Mouse (Mus musculus) CH12.LX (cell line): ENCODE data around the gene Sec16a. TPM values are rescaled to one million over a fixed set of nuclear protein-coding genes. Genes with fewer than 3 reads are reported as not detected.
A peak's percentile ranks its signal among the peaks of the same experiment; 100 is the strongest.

Source experiments
- DNase-seq: peaks from one replicate; pipeline ENCODE4 v3.0.0-alpha.2; 2013; ENCODE audit errors: extremely low read depth
- H3K27ac ChIP-seq: 2 replicates; pipeline ENCODE4 v1.5.1; 2012; ENCODE audit warnings: low read depth, mild to moderate bottlenecking, control low read depth, moderate library complexity; ENCODE audit not compliant: insufficient read depth
- H3K27me3 ChIP-seq: replicated peaks from 2 replicates; pipeline ENCODE3; 2012; ENCODE audit warnings: inconsistent platforms
- H3K36me3 ChIP-seq, 2 experiments: replicated peaks in 1 of 2; 2 replicates each; pipeline versions ENCODE3 to v1.6.1; 2012; ENCODE audit warnings: inconsistent platforms in 1 of 2, low read length in 1 of 2, mild to moderate bottlenecking in 1 of 2, mixed read lengths in 1 of 2, moderate library complexity in 1 of 2; ENCODE audit not compliant: control insufficient read depth in 1 of 2, insufficient read depth in 1 of 2
- H3K4me1 ChIP-seq, 2 experiments: 2 replicates each; pipeline ENCODE4 v1.6.1; 2012; ENCODE audit warnings: inconsistent platforms in 1 of 2, moderate library complexity in 1 of 2; ENCODE audit not compliant: insufficient read depth in 2 of 2, control insufficient read depth in 1 of 2
- H3K4me2 ChIP-seq: 2 replicates; pipeline ENCODE4 v1.6.1; 2012; ENCODE audit warnings: low read depth, mild to moderate bottlenecking, control low read depth; ENCODE audit not compliant: poor library complexity, insufficient read depth, severe bottlenecking
- H3K4me3 ChIP-seq, 3 experiments: fragments of 150-350 bp in 1 of 3; sonication (generic) in 1 of 3; replicated peaks in 1 of 3; 2 replicates each; pipeline versions ENCODE3 to v1.5.1; 2011 to 2012; ENCODE audit warnings: low read depth in 2 of 3, low read length in 2 of 3, mild to moderate bottlenecking in 2 of 3, moderate library complexity in 2 of 3, control low read depth in 1 of 3, improper control_type of control experiment in 1 of 3, inconsistent platforms in 1 of 3, mixed read lengths in 1 of 3; ENCODE audit not compliant: poor library complexity in 1 of 3
- H3K79me2 ChIP-seq: replicated peaks from 2 replicates; pipeline ENCODE4 v1.6.1; 2012; ENCODE audit warnings: mild to moderate bottlenecking, moderate library complexity; ENCODE audit not compliant: control insufficient read depth, poor library complexity, insufficient read depth, severe bottlenecking; ENCODE audit errors: extremely low read depth
- H3K9ac ChIP-seq: 2 replicates; pipeline ENCODE4 v1.6.1; 2012; ENCODE audit warnings: low read depth, mild to moderate bottlenecking, control low read depth, moderate library complexity; ENCODE audit not compliant: insufficient read depth
- H3K9me3 ChIP-seq: replicated peaks from 2 replicates; pipeline ENCODE3; 2012; ENCODE audit warnings: low read length, inconsistent platforms, mixed read lengths
- CHD2 ChIP-seq: IDR thresholded peaks from 2 replicates; pipeline ENCODE4 v1.6.1; 2011; ENCODE audit warnings: low read length, improper control_type of control experiment
- ELF1 ChIP-seq: IDR thresholded peaks from 2 replicates; pipeline ENCODE4 v1.6.1; 2014; ENCODE audit warnings: low read depth, mild to moderate bottlenecking, inconsistent platforms, low read length, improper control_type of control experiment
- ETS1 ChIP-seq: conservative IDR thresholded peaks from 2 replicates; pipeline ENCODE4 v1.6.1; 2012; ENCODE audit warnings: low read depth, mild to moderate bottlenecking, inconsistent platforms, low read length, improper control_type of control experiment, moderate library complexity
- GABPA ChIP-seq: IDR thresholded peaks from 2 replicates; pipeline ENCODE4 v1.6.1; 2012; ENCODE audit warnings: low read depth, low read length, improper control_type of control experiment, inconsistent platforms; ENCODE audit not compliant: insufficient replicate concordance
- HCFC1 ChIP-seq: IDR thresholded peaks from 2 replicates; pipeline ENCODE4 v1.6.1; 2012; ENCODE audit warnings: low read depth, mild to moderate bottlenecking, inconsistent platforms, low read length, improper control_type of control experiment
- IRF4 ChIP-seq: IDR thresholded peaks from 2 replicates; pipeline ENCODE4 v1.6.1; 2014; ENCODE audit warnings: low read depth, mild to moderate bottlenecking, inconsistent platforms, low read length, improper control_type of control experiment
- JUN ChIP-seq: IDR thresholded peaks from 2 replicates; pipeline ENCODE4 v1.6.1; 2011; ENCODE audit warnings: low read depth, mild to moderate bottlenecking, low read length, improper control_type of control experiment, moderate library complexity; ENCODE audit not compliant: insufficient read depth
- KAT2A ChIP-seq: IDR thresholded peaks from 2 replicates; pipeline ENCODE4 v1.6.1; 2012; ENCODE audit warnings: low read length, improper control_type of control experiment, inconsistent platforms; ENCODE audit not compliant: insufficient replicate concordance
- MAFK ChIP-seq: IDR thresholded peaks from 2 replicates; pipeline ENCODE4 v1.6.1; 2011; ENCODE audit warnings: low read length, improper control_type of control experiment; ENCODE audit not compliant: insufficient replicate concordance
- MEF2A ChIP-seq: IDR thresholded peaks from 2 replicates; pipeline ENCODE4 v1.6.1; 2014; ENCODE audit warnings: low read depth, mild to moderate bottlenecking, inconsistent platforms, low read length, improper control_type of control experiment, borderline replicate concordance
- MYC ChIP-seq: IDR thresholded peaks from 2 replicates; pipeline ENCODE4 v1.6.1; 2011; ENCODE audit warnings: low read depth, mild to moderate bottlenecking, improper control_type of control experiment, low read length
- POLR2AphosphoS2 ChIP-seq: IDR thresholded peaks from 2 replicates; pipeline ENCODE4 v1.6.1; 2011; ENCODE audit warnings: low read depth, low read length, improper control_type of control experiment
- SMC3 ChIP-seq: IDR thresholded peaks from 2 replicates; pipeline ENCODE4 v1.6.1; 2011; ENCODE audit warnings: low read depth, low read length, improper control_type of control experiment
- TCF12 ChIP-seq: IDR thresholded peaks from 2 replicates; pipeline ENCODE4 v1.6.1; 2014; ENCODE audit warnings: low read depth, mild to moderate bottlenecking, inconsistent platforms, low read length, improper control_type of control experiment
- UBTF ChIP-seq: IDR thresholded peaks from 2 replicates; pipeline ENCODE4 v1.6.1; 2012; ENCODE audit warnings: low read depth, mild to moderate bottlenecking, inconsistent platforms, low read length, improper control_type of control experiment, moderate library complexity
- ZC3H11A ChIP-seq: IDR thresholded peaks from 2 replicates; pipeline ENCODE4 v1.6.1; 2012; ENCODE audit warnings: low read depth, mild to moderate bottlenecking, inconsistent platforms, low read length, improper control_type of control experiment
- ZMIZ1 ChIP-seq: IDR thresholded peaks from 2 replicates; pipeline ENCODE4 v1.6.1; 2012; ENCODE audit warnings: low read depth, mild to moderate bottlenecking, inconsistent platforms, low read length, improper control_type of control experiment
- dilution Hi-C: fragments of 300-500 bp; cut with MboI; formaldehyde crosslinking; loops from 2 replicates; pipeline ENCODE4 v1.14.3; 2020; ENCODE audit warnings: low sequenced_read_pairs; ENCODE audit not compliant: extremely low pct_unique_long_range_greater_than_20kb, extremely low pct_ligation_motif_present
- in situ Hi-C: fragments of 300-500 bp; cut with MboI; formaldehyde crosslinking; loops from 3 replicates; pipeline ENCODE4 v1.14.3; 2019; ENCODE audit warnings: low sequenced_read_pairs, low pct_ligation_motif_present, low pct_unique_long_range_greater_than_20kb, mixed read lengths
- polyA plus RNA-seq: library from polyadenylated mRNA; unstranded; fragments of >175 nt; gene quantifications from 2 replicates; pipeline ENCODE4 v1.2.1, GENCODE M21; 2012; ENCODE audit warnings: low read depth; ENCODE audit not compliant: insufficient read length
- total RNA-seq, 2 experiments: library from RNA; depleted of rRNA; stranded (reverse); fragments of 300-350 nt in 1 of 2; fragments of >200 nt in 1 of 2; gene quantifications; 2 replicates each; pipeline ENCODE4 v1.2.3; 2012 to 2014

The Sec16a gene
- total and polyA plus RNA-seq, 3 experiments = 22.8 to 38.9 (median 31.8) TPM

GRCm38 (mm10) chr2:26461667-26462066, 16.7 kb upstream of the Sec16a start:
- H3K79me2 ChIP-seq = no peaks in the 10 kb centered on the region
- H3K27me3 ChIP-seq = no peaks in the 10 kb centered on the region
- dilution Hi-C loops (no loop called here), in situ Hi-C loops (no loop called here)
- H3K27ac ChIP-seq = peak overlapping the region; percentile 1; the same call in 1 of the 2 replicates
- no peak overlapping the region for H3K4me3 ChIP-seq
- H3K4me1 ChIP-seq = peaks cover 25 to 48% of the 10 kb centered on the region in 2 experiments
- peaks cover 71 to 77% of the 10 kb centered on the region in 2 experiments for H3K36me3 ChIP-seq
- H3K9me3 ChIP-seq = no peaks in the 10 kb centered on the region
- no peak overlapping the region for H3K9ac ChIP-seq
- no peak for DNase-seq
- TF ChIP-seq MYC = no peak
- no peak for TF ChIP-seq MEF2A
- no peak for TF ChIP-seq IRF4
- TF ChIP-seq TCF12 = no peak
- TF ChIP-seq GABPA = no peak
- no peak for TF ChIP-seq ZC3H11A
- no peak overlapping the region for H3K4me2 ChIP-seq

GRCm38 (mm10) chr2:26460837-26461236, 15.8 kb upstream of the Sec16a start:
- Histone ChIP-seq H3K36me3 (peaks cover 64 to 69% of the 10 kb centered on the region in 2 experiments), H3K4me2 (no peak overlapping the region), H3K9me3 (no peaks in the 10 kb centered on the region), H3K79me2 (no peaks in the 10 kb centered on the region), H3K4me1 (peaks cover 25 to 48% of the 10 kb centered on the region in 2 experiments), H3K27me3 (no peaks in the 10 kb centered on the region), H3K27ac (peak overlapping the region; percentile 56), H3K4me3 (no peak overlapping the region), H3K9ac (no peak overlapping the region)
- peak; percentile 25 for DNase-seq
- in situ Hi-C loops = no loop called here
- dilution Hi-C loops = no loop called here
- TF ChIP-seq HCFC1 (no peak), POLR2AphosphoS2 (no peak), MAFK (peak; percentile 79; the same call in 1 of the 2 replicates)

- Histone ChIP-seq H3K36me3 (peaks cover 59 to 68% of the 10 kb centered on the region in 2 experiments), H3K4me2 (no peak overlapping the region), H3K27ac (no peak overlapping the region), H3K9ac (no peak overlapping the region), H3K4me3 (no peak overlapping the region), H3K79me2 (no peaks in the 10 kb centered on the region), H3K4me1 (peaks cover 25 to 48% of the 10 kb centered on the region in 2 experiments), H3K27me3 (no peaks in the 10 kb centered on the region), H3K9me3 (no peaks in the 10 kb centered on the region)
- in situ Hi-C loops (no loop called here), dilution Hi-C loops (no loop called here)
- TF ChIP-seq CHD2 (no peak), MAFK (no peak), ELF1 (no peak), SMC3 (no peak), TCF12 (no peak), JUN (no peak), UBTF (no peak), KAT2A (no peak), IRF4 (no peak), ZMIZ1 (no peak), ETS1 (no peak), MYC (no peak)
- no peak for DNase-seq
Observed at GRCm38 (mm10) chr2:26460097-26460646, 15.2 kb upstream of the Sec16a start.
